Mouse (Mus musculus) cerebellum, postnatal 10 days (tissue): ENCODE data around the gene Prss41.

Experiments
- DNase-seq, 2 experiments: peaks; one replicate each; pipeline ENCODE4 v3.0.0; 2021; ENCODE audit warnings: mixed read lengths in 2 of 2

The Prss41 gene

DNA sequence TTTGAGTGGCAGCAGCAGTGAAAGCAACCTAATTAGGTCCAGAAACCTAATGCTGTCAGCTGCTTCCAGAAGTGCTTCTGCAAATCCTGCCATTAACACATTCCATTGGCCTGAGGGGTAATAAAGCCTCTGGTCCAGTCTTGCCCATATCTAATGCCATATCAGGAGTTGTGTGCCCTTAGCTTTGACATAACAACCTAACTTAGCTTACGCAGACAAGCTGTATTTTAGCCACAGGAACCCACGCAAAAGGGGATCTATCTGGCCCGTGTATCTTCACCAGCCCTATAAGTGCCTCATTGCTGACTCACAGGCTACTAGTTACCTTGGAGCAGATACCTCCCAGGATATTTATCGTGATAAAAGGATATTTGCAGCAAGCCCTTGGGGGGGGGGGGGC is 18.4 kb downstream of the Prss41 start:
- no peak for DNase-seq

DNA sequence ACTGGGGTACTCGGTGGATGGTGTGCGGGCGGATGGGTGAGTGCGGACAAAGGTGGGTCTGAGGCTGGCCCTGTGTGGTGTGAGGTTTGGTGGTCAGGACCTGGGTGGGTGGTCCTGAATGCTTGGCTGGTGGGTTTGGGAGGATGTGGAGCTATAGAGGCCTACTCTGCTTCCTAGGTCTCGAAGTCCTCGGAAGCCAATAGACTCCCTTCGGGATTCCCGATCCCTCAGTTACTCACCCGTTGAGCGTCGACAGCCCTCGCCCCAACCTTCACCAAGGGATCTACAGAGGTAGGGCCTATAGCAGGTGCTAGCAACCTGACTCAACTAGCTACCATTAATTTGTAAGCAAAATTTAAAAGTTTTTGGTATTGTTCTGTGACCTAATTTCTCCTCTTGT is 20.4 kb downstream of the Prss41 start:
- DNase-seq: peak in 1 of 2 experiments; percentile 13

DNA sequence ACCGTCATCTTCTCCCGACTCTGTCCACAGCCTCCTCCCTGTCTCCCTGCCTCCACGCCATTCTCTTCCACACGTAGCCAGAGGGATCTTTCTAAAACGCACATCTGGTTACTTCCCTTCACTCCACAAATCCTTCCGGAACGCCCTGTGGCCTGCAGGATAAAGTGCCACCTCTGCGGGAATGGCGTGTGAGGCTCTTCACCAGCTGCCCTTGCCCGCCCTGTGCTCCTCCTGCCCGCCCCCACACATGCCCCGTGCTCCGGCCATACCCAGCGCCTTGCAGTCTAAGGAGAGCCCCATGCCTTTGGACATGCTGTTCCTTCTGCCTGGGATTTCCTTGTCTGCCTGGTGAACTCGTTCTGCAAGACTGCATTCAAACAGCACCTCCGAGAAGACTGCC is 21.0 kb downstream of the Prss41 start:
- DNase-seq: peak in 1 of 2 experiments; percentile 11

GRCm38 (mm10) chr17:23822094-23822493 is 21.9 kb downstream of the Prss41 start:
- DNase-seq: peak in 1 of 2 experiments; percentile 22

DNA sequence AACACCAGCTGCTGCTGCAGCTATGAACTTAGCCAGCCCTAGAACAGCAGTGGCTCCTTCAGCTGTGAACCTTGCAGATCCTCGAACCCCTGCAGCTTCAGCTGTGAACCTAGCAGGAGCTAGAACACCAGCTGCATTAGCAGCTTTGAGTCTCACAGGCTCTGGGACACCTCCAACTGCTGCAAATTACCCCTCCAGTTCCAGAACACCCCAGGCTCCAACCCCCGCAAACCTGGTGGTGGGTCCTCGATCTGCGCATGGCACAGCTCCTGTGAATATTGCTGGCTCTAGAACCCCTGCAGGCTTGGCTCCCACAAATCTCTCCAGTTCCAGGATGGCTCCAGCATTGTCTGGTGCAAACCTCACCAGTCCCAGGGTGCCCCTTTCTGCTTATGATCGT is 23.2 kb downstream of the Prss41 start:
- peak in 1 of 2 experiments; percentile 21 for DNase-seq

DNA sequence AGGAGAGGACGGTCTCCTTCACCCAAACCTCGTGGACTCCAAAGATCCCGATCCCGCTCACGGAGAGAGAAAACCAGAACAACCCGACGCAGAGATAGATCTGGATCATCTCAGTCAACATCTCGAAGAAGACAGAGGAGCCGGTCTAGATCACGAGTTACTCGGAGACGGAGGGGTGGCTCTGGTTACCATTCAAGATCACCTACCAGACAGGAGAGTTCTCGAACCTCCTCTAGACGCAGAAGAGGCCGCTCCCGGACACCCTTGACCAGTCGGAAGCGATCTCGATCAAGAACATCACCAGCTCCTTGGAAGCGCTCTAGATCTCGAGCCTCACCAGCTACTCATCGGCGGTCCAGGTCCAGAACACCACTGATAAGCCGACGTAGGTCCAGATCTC is 24.7 kb downstream of the Prss41 start:
- DNase-seq: peak in 1 of 2 experiments; percentile 17

DNA sequence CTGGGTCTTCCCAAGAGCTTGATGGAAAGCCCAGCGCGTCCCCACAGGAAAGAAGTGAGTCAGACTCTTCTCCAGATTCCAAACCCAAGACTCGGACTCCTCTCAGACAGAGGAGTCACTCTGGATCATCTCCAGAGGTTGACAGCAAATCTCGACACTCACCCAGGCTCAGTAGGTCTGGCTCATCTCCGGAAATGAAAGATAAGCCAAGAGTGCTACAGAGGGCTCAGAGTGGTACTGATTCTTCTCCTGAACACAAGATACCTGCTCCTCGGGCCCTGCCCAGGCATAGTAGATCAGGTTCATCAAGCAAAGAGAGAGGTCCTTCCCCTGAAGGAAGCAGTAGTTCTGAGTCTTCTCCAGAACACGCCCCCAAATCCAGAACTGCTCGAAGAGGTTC is 25.4 kb downstream of the Prss41 start:
- peak in 1 of 2 experiments; percentile 15 for DNase-seq

DNA sequence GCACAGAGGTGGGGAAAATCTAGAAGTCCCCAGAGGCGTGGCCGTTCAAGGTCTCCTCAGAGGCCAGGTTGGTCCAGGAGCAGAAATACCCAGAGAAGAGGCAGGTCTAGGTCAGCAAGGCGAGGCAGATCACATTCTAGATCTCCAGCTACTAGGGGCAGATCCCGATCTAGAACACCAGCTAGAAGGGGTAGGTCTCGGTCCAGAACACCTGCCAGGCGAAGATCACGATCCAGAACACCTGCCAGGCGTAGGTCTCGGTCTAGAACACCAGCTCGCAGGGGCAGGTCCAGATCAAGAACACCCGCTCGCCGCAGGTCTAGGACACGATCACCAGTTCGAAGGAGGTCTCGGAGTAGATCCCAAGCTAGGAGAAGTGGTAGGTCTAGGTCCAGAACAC is 28.3 kb downstream of the Prss41 start:
- peak in 1 of 2 experiments; percentile 13 for DNase-seq

DNA sequence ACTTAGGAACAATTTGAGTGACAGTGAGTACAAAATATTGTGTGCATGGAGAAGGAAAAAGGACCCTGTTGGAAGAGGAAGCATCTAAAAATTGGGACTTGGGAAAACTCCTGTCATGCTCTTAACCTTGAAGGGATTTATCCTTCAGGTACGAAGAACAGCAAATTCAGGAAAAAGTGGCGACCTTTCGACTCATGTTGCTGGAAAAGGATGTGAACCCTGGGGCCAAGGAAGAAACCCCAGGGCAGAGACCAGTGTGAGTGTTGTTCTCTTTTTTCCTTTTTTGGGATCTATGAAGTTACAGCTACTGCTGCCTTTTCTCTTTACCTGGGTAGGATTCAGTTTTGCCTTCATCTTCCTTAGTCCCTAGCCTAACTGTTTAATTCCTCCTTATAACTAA is 36.1 kb downstream of the Prss41 start:
- DNase-seq: no peak

DNA sequence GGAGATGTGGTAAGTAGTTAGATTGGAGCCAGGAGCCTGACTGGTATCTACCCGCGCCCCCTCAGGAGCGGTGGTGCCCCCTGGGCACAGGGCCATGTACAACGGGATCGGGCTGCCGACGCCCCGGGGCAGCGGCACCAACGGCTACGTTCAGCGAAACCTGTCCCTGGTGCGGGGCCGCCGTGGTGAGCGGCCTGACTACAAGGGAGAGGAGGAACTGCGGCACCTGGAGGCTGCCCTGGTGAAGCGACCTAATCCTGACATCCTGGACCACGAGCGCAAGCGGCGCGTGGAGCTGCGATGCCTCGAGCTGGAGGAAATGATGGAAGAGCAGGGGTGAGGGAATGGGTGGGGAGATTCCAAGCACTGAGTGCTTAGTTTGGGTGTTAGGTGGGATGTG is 37.1 kb downstream of the Prss41 start:
- peak in 1 of 2 experiments; percentile 55 for DNase-seq

DNA sequence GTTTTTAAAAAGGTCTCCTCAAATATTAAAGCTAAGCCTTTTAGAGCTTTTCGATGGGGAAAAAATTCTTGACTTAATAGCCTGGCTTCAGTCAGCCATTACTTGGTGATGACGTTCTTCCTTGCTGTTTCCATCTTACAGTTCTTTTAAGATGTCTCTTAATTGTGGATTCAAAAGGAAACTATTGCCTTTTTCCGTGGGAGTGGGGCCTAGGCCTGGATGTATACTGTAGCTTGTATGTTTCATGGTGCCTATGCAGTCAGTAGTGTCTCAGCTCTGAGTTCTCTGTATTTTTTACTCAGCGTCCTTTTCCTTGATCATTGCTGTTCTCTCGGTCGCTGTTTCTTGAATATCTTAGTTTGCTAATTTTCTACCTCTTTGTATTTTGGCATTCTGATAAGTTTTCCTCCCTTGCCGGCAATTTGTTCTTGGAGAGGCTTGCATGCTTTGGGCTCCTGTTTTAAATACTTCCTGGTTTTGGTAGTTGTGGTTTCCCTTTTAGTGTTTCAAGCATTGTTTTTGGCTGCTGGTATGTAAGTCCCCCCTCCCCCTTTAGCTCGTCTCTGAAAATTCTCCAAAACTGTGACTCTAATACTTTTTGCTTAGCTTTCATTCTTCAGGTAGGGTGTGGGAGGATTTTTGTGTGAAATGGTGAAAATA is 39.4 kb downstream of the Prss41 start:
- DNase-seq: no peak

- DNase-seq: peak; percentile 95
These were observed 40.5 kb downstream of the Prss41 start for GRCm38 (mm10) chr17:23803366-23804041.

GRCm38 (mm10) chr17:23802746-23803365 is 41.1 kb downstream of the Prss41 start:
- DNase-seq: peak; percentile 98 to 99

- no peak for DNase-seq
These were observed 42.3 kb downstream of the Prss41 start for GRCm38 (mm10) chr17:23801627-23802026.

GRCm38 (mm10) chr17:23797316-23797715 is 46.7 kb downstream of the Prss41 start:
- DNase-seq: no peak

DNA sequence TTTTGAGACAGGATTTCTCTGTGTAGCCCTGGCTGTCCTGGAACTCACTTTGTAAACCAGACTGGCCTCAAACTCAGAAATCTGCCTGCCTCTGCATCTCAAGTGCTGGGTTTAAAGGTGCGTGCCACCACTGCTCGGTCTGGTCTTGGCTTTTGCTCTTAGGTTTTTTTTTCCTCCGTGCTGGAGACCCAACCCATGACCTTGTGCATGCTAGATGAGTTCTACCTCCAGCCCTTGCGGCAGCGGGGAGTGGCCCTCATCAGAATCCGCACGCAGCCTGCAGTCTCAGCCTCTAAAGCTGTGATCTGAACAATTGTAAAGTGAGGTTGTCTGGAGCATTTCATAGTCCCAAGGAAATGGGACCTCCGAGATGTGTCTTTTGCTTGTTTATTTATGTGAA is 48.6 kb downstream of the Prss41 start:
- DNase-seq: no peak

DNA sequence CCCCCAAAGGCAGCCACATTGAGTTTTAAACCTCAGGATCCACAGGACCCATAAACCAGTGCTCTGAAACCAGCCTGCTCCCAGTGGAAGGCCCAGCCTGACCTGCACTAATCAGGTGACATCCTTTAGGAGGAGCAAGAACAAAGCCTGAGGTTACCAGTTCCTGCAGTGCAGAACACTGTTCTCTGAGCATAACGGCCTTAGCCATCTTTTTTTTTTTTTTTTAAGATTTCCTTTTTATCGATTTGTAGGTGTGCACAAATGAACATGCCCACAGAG is 53.0 kb downstream of the Prss41 start:
- peak in 1 of 2 experiments; percentile 22 for DNase-seq

DNA sequence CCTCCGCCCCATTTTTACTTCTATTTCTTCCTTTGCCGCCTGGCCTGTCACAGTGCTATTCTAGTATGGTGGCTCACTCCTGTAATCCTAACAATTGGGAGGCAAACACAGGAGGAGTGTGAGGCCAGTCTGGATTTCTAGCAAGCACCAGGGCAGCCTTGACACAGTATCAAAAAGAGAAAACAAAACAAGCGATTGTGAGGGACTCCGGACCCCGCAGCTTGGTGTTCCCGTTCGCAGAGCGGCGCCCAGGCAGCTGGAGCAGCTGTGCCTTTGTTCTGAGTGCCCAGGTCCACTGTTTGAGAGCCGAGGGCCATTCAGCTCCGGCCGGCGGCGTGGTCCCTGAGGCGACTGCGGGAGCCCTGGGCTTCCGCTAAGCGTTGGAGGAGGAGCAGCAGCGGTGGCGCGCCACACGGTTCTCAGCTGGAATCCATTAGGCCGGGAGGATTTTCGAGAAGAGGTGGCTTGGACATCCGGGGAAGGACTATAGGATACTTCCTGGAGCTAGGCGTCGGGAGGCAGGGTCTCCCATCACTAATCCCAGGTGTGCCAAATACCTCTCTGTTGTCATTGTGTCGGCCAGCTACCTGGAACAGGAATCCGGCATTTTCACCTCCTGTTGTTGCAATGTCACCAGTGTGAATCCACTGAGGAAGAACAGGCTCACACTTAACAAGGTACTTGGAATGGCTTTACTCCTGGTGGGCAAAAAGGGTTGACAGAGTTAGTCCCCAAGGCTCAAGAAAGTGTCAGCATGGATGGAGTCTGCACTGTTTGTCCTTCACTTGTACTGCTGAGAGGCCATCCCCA is 53.5 kb downstream of the Prss41 start, which contains the start of gene Srrm2:
Gene Srrm2 (plus strand): TSS at position 264 of the 810 bp plus-strand sequence.
- peak; percentile 68 to 71 for DNase-seq

GRCm38 (mm10) chr17:23789749-23790268 is 54.2 kb downstream of the Prss41 start:
- DNase-seq: no peak

- DNase-seq: no peak
These were observed 55.0 kb downstream of the Prss41 start for GRCm38 (mm10) chr17:23788973-23789372.
